Mouse (Mus musculus): Measurements from ENCODE around the gene Hist1h2bl.

The Hist1h2bl gene

GRCm38 (mm10) chr13:21722373-21722925 is 6.5 kb upstream of the Hist1h2bl start:
- DNase-seq (ENCODE audit: extremely low spot score), result peak; percentile 75

- DNase-seq (ENCODE audit: extremely low spot score), result peak; percentile 92
Observed at GRCm38 (mm10) chr13:21721757-21722372, 5.9 kb upstream of the Hist1h2bl start, which contains the start of gene Hist1h2bm. TSS of gene Hist1h2bm (plus strand) at chr13:21722044.

GRCm38 (mm10) chr13:21721107-21721756 is 5.3 kb upstream of the Hist1h2bl start:
- DNase-seq (ENCODE audit: extremely low spot score), result peak; percentile 59

GRCm38 (mm10) chr13:21718381-21719080 is 2.6 kb upstream of the Hist1h2bl start:
- peak; percentile 76 for DNase-seq (ENCODE audit: extremely low spot score)

- DNase-seq (ENCODE audit: extremely low spot score), result peak; percentile 95
Observed at GRCm38 (mm10) chr13:21717397-21718357, 1.7 kb upstream of the Hist1h2bl start, which contains the start of gene Hist1h3h. TSS of gene Hist1h3h (plus strand) at chr13:21717659.

- peak; percentile 83 for DNase-seq (ENCODE audit: extremely low spot score)
Observed at GRCm38 (mm10) chr13:21716540-21717391, 823 bp upstream of the Hist1h2bl start.

- peak; percentile 70 for DNase-seq (ENCODE audit: extremely low spot score)
Observed at GRCm38 (mm10) chr13:21715131-21715863, 646 bp downstream of the Hist1h2bl start.

GRCm38 (mm10) chr13:21714725-21715124 is 1.2 kb downstream of the Hist1h2bl start:
- no peak for DNase-seq (ENCODE audit: extremely low spot score)

GRCm38 (mm10) chr13:21711698-21712097 is 4.2 kb downstream of the Hist1h2bl start:
- DNase-seq (ENCODE audit: extremely low spot score), result no peak

- peak; percentile 83 for DNase-seq (ENCODE audit: extremely low spot score)
Observed at GRCm38 (mm10) chr13:21710821-21711525, 5.0 kb downstream of the Hist1h2bl start.

GRCm38 (mm10) chr13:21710031-21710711 is 5.8 kb downstream of the Hist1h2bl start:
- DNase-seq (ENCODE audit: extremely low spot score), result peak; percentile 91

- no peak for DNase-seq (ENCODE audit: extremely low spot score)
Observed at GRCm38 (mm10) chr13:21706669-21707068, 9.3 kb downstream of the Hist1h2bl start.

GRCm38 (mm10) chr13:21697811-21698210 is 18.1 kb downstream of the Hist1h2bl start, which contains the start of gene Olfr1359:
TSS of gene Olfr1359 (plus strand) at chr13:21698111.
- DNase-seq (ENCODE audit: extremely low spot score), result no peak

- DNase-seq (ENCODE audit: extremely low spot score), result no peak
Observed at GRCm38 (mm10) chr13:21677305-21677704, 38.6 kb downstream of the Hist1h2bl start, which contains the start of gene Olfr1360. TSS of gene Olfr1360 (minus strand) at chr13:21677405.
